Mouse (Mus musculus) adrenal gland, adult 18-20 months (tissue): ENCODE measurements around the gene Pnmt. TPM values are rescaled to one million over a fixed set of nuclear protein-coding genes. Genes with fewer than 3 reads are reported as not detected.

Source experiments
- DNase-seq, 2 experiments: peaks; one replicate each; pipeline ENCODE4 v3.0.0; 2021 to 2022; ENCODE audit warnings: low spot score in 2 of 2
- total RNA-seq, 2 experiments: library from RNA; stranded (reverse); gene quantifications; 1 replicate in 1 of 2; 2 replicates in 1 of 2; pipeline ENCODE4 v1.2.3; 2021

Pnmt gene
- total RNA-seq, 2 experiments from 2014 or later: 313 to 497 TPM

GRCm38 (mm10) chr11:98383261-98384030 is 2.8 kb upstream of the Pnmt start, which contains the start of gene Tcap:
Gene Tcap (plus strand): TSS chr11:98383811.
- DNase-seq: no peak

- no peak for DNase-seq
Measured at GRCm38 (mm10) chr11:98384216-98384615, 2.0 kb upstream of the Pnmt start.

GRCm38 (mm10) chr11:98384721-98385637 is 1.3 kb upstream of the Pnmt start:
- no peak for DNase-seq

- no peak for DNase-seq
Measured at GRCm38 (mm10) chr11:98386596-98386995, 346 bp downstream of the Pnmt start.

GRCm38 (mm10) chr11:98387056-98387577 is 867 bp downstream of the Pnmt start:
- no peak for DNase-seq

- no peak for DNase-seq
Measured at GRCm38 (mm10) chr11:98388282-98388681, 2.0 kb downstream of the Pnmt start.

- DNase-seq: peak in 1 of 2 experiments; percentile 29
Measured at GRCm38 (mm10) chr11:98389221-98389780, 3.1 kb downstream of the Pnmt start.

- no peak for DNase-seq
Measured at GRCm38 (mm10) chr11:98390141-98390540, 3.9 kb downstream of the Pnmt start.

GRCm38 (mm10) chr11:98392034-98392433 is 5.8 kb downstream of the Pnmt start:
- DNase-seq: no peak

GRCm38 (mm10) chr11:98392645-98393044 is 6.4 kb downstream of the Pnmt start:
- no peak for DNase-seq

- no peak for DNase-seq
Measured at GRCm38 (mm10) chr11:98393317-98393716, 7.1 kb downstream of the Pnmt start.

- no peak for DNase-seq
Measured at GRCm38 (mm10) chr11:98394301-98394700, 8.1 kb downstream of the Pnmt start.

GRCm38 (mm10) chr11:98395041-98395440 is 8.8 kb downstream of the Pnmt start:
- no peak for DNase-seq

GRCm38 (mm10) chr11:98397946-98398345 is 11.7 kb downstream of the Pnmt start:
- no peak for DNase-seq

- DNase-seq: peak; percentile 74 to 77
Measured at GRCm38 (mm10) chr11:98400161-98400726, 14.0 kb downstream of the Pnmt start, which contains the start of gene Pgap3. Gene Pgap3 (minus strand): TSS chr11:98400490.

GRCm38 (mm10) chr11:98400816-98401215 is 14.6 kb downstream of the Pnmt start:
- no peak for DNase-seq

GRCm38 (mm10) chr11:98406621-98407020 is 20.4 kb downstream of the Pnmt start:
- no peak for DNase-seq

GRCm38 (mm10) chr11:98408872-98409271 is 22.6 kb downstream of the Pnmt start:
- no peak for DNase-seq

- no peak for DNase-seq
Measured at GRCm38 (mm10) chr11:98409341-98409822, 23.1 kb downstream of the Pnmt start.

GRCm38 (mm10) chr11:98412273-98412796 is 26.1 kb downstream of the Pnmt start, which contains the start of gene Erbb2:
Gene Erbb2 (plus strand): TSS chr11:98412470.
- DNase-seq: peak; percentile 48 to 54
